Mouse (Mus musculus): ENCODE measurements around the gene Clec2d. TPM values are rescaled to one million over a fixed set of nuclear protein-coding genes. Genes with fewer than 3 reads are reported as not detected.

Clec2d gene
- polyA plus RNA-seq, 1 experiment from 2014 or later: 0.59 TPM

DNA sequence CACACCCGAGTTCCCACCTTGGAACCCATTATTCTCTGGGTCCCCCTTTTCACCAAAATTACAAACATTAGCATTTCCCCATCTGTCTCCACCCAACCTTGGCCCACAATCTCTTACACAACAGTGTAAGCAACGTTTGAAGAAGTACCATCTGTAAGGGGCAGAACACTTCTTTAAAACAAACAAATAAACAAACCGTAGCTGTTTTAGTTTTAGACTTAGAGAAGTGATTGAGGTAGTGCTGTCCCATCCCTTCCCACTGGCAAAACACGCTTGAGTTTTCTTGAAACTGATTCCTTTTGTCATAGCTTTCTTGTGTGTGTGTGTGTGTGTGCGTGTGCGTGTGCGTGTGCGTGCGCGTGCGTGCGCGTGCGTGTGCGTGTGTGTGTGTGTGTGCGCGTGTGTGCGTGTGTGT is 53.5 kb downstream of the Clec2d start:
- Histone ChIP-seq H3K9ac (no peak overlapping the region), H3K27me3 (ENCODE audit: insufficient read depth, low read length) (no peaks in the 10 kb centered on the region), H3K27ac (ENCODE audit: low read depth) (peak overlapping the region; percentile 55), H3K9me3 (ENCODE audit: low read depth, low read length) (no peaks in the 10 kb centered on the region), H3K36me3 (ENCODE audit: insufficient read depth) (no peaks in the 10 kb centered on the region), H3K4me2 (no peak overlapping the region), H3K4me3 (ENCODE audit: low read depth, low read length) (no peak overlapping the region), H3K4me1 (ENCODE audit: insufficient read depth) (peaks cover 19% of the 10 kb centered on the region)
- DNase-seq (no peak), ATAC-seq (ENCODE audit: insufficient read depth) (no peak)
- 75% methylated on average over 17 of the region's 18 CpGs for WGBS
- no peak for TF ChIP-seq CTCF (IDR thresholded peaks at IDR 0.05; ENCODE audit: low read depth)

DNA sequence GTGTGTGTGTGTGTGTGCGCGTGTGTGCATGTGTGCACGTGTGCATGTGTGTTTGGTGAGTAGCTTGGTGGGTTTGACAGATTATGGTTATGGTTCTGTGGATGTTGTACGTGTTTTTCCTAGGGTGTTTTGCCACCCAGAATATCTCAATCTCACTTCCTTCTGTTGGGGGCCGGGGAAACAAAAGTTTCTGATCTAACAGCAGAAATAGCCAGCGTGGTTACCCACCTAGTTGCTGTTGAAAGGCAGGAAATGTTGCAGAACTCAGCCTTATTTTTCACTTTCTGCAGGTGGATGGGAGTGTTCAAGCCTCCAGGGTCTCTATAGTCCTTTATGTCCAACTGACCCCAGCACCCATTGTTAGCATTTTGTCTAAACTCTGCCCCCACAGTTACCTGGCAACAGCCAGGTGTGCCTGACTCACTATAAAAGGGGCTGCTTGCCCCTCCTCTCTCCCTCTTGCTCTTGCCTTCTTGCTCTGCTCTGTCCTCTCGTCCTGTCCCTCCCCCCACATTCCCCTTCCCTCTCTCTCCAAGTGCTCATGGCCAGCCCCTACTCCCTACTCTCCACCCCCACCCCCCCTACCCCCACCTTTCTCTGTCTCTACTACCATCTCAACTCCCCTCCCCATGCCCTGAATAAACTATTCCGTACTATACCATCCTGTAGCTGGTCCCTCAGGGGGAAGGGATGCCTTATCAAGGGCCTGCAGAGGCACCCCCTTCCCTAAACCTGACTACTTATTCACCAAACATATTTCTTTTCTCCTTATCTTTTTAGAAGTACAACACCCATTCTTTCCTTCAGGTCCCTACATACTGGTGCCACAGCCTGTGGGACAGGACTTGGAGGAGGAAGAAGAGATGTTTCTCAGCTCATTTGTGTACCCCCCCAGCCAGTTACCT is 54.3 kb downstream of the Clec2d start:
- H3K9me3 ChIP-seq (ENCODE audit: low read depth, low read length): no peaks in the 10 kb centered on the region
- DNase-seq (no peak), ATAC-seq (ENCODE audit: insufficient read depth) (no peak)
- no peak overlapping the region for H3K4me2 ChIP-seq
- peak overlapping the region; percentile 34 for H3K27ac ChIP-seq (ENCODE audit: low read depth)
- H3K27me3 ChIP-seq (ENCODE audit: insufficient read depth, low read length): no peaks in the 10 kb centered on the region
- no peak for TF ChIP-seq CTCF (IDR thresholded peaks at IDR 0.05; ENCODE audit: low read depth)
- no peaks in the 10 kb centered on the region for H3K36me3 ChIP-seq (ENCODE audit: insufficient read depth)
- peaks cover 11% of the 10 kb centered on the region for H3K4me1 ChIP-seq (ENCODE audit: insufficient read depth)
- no peak overlapping the region for H3K4me3 ChIP-seq (ENCODE audit: low read depth, low read length)
- 62% methylated on average over 8 of the region's 8 CpGs for WGBS
- no peak overlapping the region for H3K9ac ChIP-seq

DNA sequence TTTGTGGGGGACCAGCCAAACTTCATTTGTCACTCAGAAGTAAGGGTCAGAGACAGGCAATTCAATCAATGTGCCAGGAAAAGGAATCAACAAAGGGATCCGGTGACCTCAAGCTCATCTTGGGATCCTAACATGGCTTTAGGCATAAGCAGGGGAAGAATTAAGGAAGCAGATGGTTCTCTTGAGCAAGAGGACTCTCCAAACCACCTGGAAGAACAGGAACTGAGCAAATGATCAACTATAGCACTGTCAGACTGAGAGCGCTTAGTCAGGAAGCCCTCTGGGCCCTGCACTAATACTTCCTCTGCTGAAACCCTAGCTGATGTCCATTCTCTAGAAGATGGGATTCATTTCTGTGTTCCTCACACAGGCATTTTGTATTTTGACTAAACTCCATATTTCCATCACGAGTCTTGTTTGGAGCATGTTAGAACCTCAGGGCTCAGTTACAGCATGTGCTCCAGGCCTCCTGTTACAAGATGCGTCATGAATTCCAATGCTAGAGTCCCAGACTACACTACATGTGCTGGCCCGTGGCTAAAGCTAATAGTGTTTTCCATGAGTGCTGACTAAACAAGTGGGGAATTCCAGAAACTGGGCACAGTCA is 55.5 kb downstream of the Clec2d start:
- Histone ChIP-seq H3K9me3 (ENCODE audit: low read depth, low read length) (no peaks in the 10 kb centered on the region), H3K4me1 (ENCODE audit: insufficient read depth) (peaks cover 3% of the 10 kb centered on the region; the same call in 1 of the 2 replicates), H3K36me3 (ENCODE audit: insufficient read depth) (no peaks in the 10 kb centered on the region), H3K27ac (ENCODE audit: low read depth) (peak overlapping the region; percentile 82), H3K4me2 (peak overlapping the region; percentile 32; the same call in 1 of the 2 replicates), H3K27me3 (ENCODE audit: insufficient read depth, low read length) (no peaks in the 10 kb centered on the region), H3K4me3 (ENCODE audit: low read depth, low read length) (no peak overlapping the region), H3K9ac (no peak overlapping the region)
- TF ChIP-seq CTCF (IDR thresholded peaks at IDR 0.05; ENCODE audit: low read depth): no peak
- DNase-seq (peak; percentile 59), ATAC-seq (ENCODE audit: insufficient read depth) (peak; percentile 18; the same call in 1 of the 2 replicates)
- WGBS: 66% methylated on average over 5 of the region's 5 CpGs

Small RNAs within 50 kb of the gene (microRNA-seq; reads per million reads assigned to microRNA genes)
- not detected for gene Gm27514 (ENCODE audit: borderline number of aligned reads)

Other genes with a start within 250 kb of the Clec2d start
- gene Clec2g, start 246.2 kb upstream of the Clec2d start, polyA plus RNA-seq (2014; fragmentation: Nextera tagmentation; extraction: Ambion mirVana): not detected in 2 replicates
- 0.21 and 0.47 TPM in 2 replicates for gene Klrb1f, start 134.7 kb upstream of the Clec2d start, polyA plus RNA-seq (2014; fragmentation: Nextera tagmentation; extraction: Ambion mirVana)
- gene Clec2e, start 79.7 kb upstream of the Clec2d start, polyA plus RNA-seq (2014; fragmentation: Nextera tagmentation; extraction: Ambion mirVana): not detected in 2 replicates
- gene Cd69, start 94.8 kb downstream of the Clec2d start, polyA plus RNA-seq (2014; fragmentation: Nextera tagmentation; extraction: Ambion mirVana): not detected in 2 replicates
- not detected in 2 replicates for gene 4922502D21Rik, start 151.2 kb downstream of the Clec2d start, polyA plus RNA-seq (2014; fragmentation: Nextera tagmentation; extraction: Ambion mirVana)
- gene Clec12a, start 162.1 kb downstream of the Clec2d start, polyA plus RNA-seq (2014; fragmentation: Nextera tagmentation; extraction: Ambion mirVana): 2.7 and 2.8 TPM in 2 replicates
- gene Clec12b, start 205.3 kb downstream of the Clec2d start, polyA plus RNA-seq (2014; fragmentation: Nextera tagmentation; extraction: Ambion mirVana): 0.12 and 0.20 TPM in 2 replicates
- 3.7 and 5.0 TPM in 2 replicates for gene Clec1b, start 216.7 kb downstream of the Clec2d start, polyA plus RNA-seq (2014; fragmentation: Nextera tagmentation; extraction: Ambion mirVana)
- 0.87 and 1.1 TPM in 2 replicates for gene Clec9a, start 228.2 kb downstream of the Clec2d start, polyA plus RNA-seq (2014; fragmentation: Nextera tagmentation; extraction: Ambion mirVana)